Mouse (Mus musculus) NIH3T3 (cell line): ENCODE data around the gene Grk1.

Experiments used
- DNase-seq: peaks from one replicate; pipeline ENCODE4 v3.0.0-alpha.2; 2012; ENCODE audit warnings: low read depth

Gene Grk1

DNA sequence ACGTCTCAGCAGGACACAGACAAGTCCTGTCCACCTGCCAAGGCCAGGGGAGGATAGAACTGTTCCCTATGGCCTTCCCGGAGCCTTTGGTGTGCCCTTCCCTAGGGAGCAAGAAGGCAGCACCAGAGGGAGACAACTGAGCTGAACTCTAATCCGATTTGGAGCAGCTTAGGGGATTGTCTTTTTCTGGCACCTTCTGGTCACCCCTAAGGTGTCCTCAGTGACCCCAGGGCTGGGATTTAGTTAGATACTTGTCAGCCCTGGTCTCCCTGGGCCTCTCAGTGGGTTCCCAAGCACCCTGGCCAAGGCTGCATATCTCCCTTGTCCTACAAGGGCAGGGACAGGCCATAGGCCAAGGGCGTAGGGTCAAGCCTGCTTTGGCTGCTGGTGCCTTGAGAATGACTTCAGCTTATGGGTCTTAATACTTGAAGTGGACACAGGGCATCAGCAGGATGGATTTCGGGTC, at the start of gene Grk1:
Gene Grk1 (plus strand): TSS at position 416 of the 466 bp plus-strand sequence.
- no peak for DNase-seq

DNA sequence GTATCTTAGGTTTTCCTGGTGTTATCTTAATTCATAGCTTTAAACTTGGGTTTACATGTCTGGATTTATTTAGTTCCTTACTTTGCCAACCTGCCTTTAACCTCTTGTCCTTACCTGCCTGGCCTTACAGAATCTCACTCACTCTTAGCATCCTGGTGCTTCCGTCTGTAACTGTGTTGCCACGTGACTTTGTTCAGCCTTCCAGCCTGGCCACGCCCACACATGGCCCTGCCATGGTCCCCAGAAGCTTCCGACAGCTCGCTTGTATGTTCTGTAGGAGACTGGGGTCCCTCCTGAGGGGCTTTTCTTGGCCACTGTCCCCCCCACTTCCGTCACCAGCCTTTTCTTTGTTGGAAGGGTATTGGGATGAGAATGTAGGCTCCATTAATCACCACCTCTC, 48.7 kb upstream of the Grk1 start:
- no peak for DNase-seq

DNA sequence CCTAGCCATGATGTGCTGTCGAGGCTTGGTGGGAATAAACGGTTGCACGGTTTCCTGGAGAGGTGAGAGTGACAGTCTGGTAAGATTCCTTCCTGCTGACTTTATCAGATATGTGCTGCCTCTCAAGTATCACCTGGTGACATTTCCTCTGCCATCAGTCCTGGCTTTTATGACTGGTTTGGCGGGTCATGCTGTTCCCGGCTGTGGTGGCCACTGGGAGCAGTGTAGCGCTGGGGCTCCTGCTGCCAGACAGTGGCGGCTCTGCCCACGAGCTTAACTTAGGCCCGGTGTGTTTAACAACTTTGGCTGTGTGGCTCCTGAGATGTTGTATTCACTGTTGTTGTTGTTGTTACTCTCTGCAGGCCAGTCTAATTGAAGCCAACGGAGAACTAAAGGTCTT, 48.2 kb upstream of the Grk1 start:
- no peak for DNase-seq

DNA sequence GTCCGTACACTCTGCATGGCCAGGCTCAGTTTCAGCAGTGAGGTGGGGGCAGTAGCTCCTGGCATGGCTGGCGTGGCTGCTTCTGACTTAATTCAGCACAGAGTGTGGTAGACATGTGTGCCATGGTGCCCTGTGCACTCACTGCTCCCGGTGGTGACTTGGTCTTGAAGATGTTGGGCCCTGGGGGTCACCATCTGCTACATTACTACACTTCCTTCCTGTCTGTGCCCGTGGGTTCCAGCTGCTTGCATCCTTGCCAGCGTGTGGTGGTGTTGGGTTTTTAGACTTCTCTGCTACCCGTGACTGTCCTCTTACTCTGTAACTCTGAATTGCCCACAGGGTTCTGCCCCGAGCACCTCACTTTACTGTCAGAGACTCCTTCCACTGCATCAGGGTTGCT, 44.7 kb upstream of the Grk1 start:
- DNase-seq = no peak

DNA sequence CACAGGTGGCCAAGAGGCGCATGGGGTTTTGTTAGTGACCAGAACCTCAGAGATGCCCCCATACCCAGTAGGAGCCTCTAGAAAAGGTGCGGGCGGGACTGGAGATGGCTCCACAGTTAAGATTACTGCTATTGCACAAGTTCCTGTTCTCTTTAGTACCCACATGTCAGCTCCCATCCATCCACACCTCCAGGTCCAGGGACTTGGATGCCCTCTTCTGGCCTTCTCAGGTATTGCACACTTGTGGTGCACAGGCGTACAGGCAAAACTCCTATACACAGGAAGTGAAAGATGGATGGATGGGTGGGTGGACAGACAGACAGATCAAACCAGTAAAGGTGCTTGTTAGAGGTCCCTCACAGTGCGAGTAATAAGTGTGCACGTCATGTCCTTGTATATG, 43.0 kb upstream of the Grk1 start:
- peak; percentile 17 for DNase-seq

DNA sequence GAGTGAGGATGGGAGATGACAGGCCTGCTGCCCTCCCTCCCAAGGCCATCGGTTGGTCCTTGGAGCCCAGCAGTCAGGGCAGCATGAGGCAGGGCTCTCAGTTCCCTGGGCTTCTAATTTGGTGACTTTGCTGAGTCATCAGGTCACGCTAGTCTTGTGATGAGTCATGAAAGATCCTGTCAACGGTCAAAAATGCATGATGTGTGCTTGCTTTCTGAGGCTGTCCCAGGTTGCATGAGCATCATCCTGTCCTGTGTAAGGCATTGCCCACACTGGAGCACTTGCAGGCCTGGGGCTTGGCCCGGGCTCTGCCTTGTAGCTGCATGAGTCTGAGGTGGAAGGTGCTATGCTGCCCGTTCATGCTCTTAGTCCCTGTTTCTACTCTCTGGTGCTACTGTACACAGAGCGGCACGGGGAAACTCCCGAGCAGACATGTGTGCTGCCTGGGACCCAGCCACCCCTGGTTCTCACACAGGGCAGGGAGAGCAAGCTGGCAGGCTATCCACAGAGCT, 31.7 kb upstream of the Grk1 start:
- peak; percentile 74 for DNase-seq

DNA sequence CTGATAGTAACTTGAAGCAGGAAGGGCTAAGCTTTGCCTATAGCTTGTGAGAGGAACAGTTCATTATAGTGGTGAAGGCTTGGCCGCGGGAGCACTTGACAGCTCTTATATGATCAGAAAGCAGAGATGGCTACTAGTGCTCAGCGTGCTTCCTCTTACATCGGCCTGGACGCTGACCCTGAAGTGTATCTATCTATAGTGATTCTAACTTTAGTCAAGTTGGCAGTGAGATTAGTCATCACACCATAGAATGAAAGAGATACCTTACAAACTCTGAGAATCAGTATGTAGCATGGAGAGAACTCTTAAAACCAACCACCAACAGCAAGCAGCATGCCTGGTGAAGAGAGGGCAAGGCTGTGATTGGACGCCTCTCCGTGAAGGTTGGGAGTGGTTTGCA, 23.3 kb upstream of the Grk1 start:
- DNase-seq = no peak

DNA sequence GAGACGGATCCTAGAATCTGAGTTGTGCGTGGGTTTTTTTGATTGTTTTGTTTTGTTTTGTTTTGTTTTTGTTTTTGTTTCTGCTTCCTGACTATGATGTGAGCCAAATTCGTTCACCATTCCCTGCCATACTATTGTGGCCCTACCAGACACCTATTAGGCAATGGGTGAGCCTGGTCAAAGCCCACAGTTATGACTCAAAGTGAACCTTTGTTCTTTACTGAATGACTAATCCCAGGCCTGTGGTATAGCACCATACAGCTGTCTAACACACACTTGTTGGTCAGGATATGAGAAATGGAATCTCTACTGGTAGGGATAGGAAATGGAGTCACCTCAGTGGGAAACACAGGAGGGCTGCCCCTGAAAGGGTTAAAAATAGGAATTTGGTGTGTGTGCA, 22.3 kb upstream of the Grk1 start:
- peak; percentile 24 for DNase-seq

DNA sequence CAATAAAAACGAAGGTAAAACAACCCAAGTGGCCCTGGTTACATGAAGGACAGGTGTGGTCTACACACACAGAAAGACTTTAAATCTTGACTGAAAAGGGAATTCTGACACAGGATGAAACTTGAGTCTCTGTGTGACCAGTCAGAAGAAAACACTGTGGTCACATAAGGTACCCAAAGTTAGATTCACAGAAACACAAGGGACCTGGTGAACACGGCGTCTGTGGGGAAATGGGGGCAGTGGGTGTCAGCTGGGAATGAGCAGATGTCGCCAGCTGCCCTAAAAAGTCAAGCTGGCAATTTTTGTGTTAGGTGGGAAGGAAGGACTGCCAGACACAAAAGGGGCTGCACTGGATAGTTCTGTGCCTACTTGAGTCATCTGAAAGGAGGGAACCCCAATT, 21.9 kb upstream of the Grk1 start:
- DNase-seq = no peak

DNA sequence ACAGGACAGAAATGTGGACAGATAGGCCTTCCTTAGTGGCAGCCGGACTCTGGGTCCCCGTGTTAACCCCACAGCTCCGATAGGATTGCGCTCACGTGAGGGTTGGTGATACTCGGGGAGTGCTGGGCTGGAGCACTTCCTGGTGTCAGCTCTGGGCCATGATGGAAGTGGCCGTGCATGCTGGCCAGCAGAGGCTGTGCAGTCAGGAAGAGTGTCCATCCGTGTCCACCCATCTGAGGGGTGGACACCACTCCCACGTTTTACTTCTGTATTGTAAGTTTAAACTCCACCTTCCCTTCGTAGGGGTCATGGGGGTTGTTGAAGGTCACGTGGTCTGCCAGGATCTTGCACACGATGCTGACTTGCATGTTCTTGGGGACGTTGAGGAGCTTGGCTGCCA, 18.5 kb upstream of the Grk1 start:
- no peak for DNase-seq

DNA sequence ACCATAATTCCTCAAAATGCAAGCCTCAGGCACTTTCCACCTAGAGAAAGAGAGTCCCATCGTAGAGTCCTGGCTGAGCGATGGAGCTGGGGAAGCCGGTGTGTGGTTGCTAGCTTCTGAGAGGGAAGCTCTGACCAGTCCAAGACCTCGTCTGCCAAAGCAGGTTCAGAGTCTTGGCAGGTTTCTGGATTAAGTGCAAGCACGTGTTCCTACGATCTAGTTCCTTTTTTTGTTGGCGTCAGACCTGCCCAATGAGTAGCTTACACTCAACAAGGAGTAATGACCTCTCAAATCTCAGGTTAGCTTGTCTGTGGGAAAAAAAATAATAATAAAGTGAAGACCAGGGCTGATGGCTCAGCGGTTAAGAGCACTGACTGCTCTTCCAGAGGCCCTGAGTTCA, 17.2 kb upstream of the Grk1 start:
- no peak for DNase-seq

DNA sequence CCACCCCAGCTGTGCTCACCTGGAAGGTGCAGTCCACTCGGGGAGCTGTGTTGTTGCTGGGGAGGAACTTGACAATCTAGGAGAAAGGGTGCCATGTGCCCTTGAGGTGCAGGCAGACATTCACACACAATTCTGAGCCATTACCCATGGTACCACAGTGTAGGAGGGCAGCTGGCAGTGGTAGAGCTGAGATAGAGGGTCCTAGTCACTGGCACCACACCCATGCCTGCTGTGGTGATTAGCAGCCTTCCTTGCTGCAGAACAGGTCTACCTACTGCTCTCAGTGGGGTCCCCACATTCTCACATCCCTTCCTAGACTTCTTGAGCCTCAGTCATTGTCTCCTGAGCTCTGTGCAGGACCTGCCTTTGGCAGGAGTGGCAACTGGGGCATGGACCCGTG, 16.1 kb upstream of the Grk1 start:
- DNase-seq = no peak

DNA sequence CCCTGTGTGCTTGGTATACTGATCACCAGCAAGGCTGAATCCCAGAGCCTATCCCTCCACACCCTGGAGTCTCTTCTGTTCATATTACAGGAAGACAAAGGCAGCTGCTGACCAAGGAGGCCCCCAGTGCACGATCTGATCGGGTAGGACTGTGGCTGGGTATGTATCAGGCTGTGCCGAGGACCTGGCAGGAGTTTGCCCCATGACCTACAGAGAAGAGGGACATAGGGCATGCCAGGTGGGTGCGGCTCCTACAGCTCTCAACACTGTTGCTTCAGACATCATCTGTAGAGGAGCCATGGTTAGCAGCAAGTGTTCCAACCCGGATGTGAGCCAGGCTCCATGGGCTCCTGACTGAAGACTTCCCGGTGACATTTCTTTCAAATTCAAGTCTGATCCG, 11.0 kb upstream of the Grk1 start:
- DNase-seq = no peak

DNA sequence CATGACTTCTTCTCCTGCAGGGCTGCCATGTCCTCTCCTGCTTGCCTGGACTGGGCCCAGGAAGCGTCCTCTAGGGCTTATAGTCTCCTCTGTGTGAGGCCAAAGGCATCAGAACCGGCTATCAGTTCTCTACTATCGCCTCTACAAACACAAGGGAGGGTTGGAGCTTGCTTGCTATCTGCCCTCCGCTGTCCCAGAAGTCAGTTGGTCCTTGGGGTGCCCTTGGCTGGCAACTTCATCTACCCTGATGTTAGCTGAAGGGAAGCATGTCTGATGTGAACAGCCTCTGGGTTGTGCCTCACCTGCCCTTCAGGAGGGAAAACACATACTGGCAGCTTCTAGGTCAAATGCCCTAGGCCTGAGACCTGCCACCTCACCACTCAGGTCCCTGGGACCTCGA, 8.2 kb upstream of the Grk1 start, which contains the start of gene Atp4b:
Gene Atp4b (minus strand): TSS at position 101 of the 400 bp plus-strand sequence.
- no peak for DNase-seq

DNA sequence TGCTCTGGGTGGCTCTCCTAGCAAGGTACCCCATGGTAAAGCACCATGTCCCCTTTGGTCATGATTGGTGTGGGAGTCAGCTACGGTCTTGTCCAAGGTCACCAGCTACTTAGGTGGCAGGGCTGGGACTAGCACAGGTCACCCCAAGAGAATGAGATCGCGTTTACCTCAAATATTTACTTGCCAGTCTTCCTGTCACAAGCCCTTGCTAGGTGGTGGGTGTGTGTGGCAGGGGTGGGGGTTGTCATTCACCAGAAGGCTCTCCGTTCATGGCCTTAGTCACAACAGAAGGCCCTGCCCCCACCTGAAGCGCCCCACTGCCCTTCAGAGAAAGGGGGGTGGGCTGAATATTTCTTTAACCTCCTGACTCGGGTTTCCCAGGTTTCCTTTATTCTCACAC, 1.4 kb upstream of the Grk1 start:
- no peak for DNase-seq

DNA sequence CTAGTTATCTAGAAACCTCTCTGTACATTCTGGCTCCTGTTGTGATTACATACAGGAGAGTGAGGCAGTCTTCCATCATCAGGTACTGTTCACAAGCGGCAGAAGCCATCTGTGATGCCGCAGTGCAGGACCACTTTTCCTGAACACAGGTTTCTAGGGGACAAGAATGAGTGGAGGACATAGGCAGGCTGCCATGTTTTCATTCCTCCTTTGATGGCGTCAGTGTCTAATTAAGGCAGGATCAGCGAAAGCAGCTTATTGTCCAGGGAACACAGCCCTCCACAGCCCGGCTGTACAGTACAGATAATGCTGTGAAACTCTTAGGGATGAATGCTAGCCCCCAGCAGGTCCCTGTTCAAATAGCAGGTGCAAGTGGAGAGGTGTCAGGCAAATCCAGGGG, 1.1 kb downstream of the Grk1 start:
- DNase-seq = no peak

DNA sequence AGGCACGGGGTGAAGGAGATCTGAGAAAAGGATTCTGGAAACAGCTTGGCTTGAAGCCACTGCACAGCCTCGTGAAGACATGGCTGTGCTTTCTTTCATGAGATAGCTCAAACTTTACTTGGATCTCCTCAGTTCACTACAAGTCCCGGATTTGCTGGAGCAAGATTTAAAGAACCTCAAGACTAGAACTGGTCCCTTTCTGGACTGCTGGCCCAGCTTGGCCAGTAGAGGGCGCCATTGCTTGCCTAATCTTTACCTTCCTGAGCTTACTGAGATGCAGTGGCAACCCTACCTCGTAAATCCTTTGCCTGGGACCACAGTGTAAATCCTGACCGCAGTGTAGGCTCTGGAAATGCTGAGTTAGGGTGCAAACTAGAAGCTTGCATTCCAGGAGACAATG, 6.7 kb downstream of the Grk1 start:
- DNase-seq = peak; percentile 90

DNA sequence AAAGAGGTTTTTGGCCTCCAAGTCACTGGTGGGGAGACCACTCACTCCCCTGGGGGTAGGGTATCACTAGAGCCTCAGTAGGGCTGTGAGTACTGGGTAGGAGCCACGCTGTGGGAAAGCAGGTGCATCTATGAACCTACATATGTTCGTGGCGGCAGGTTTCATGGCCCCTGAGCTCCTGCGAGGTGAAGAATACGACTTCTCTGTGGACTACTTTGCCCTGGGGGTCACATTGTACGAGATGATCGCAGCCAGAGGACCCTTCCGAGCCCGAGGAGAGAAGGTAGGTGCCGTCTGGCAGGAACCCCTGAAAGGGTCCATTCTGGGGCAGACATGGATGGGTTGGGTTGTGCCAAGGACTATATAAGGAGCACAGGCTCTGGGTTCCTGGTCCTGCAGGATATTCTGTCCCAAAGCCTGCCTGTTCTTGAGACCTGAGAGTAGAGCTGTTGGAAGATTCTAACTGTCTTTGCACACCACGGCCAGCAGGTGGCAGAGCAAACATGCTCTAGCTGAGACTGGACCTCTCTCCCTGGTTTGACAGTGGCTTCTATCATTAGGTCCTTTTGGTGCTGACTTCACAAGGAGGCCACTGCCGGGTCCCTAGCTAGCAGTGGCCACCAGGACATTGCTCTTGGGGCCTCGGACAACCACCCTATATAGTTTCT, 8.1 kb downstream of the Grk1 start:
- DNase-seq = peak; percentile 87

DNA sequence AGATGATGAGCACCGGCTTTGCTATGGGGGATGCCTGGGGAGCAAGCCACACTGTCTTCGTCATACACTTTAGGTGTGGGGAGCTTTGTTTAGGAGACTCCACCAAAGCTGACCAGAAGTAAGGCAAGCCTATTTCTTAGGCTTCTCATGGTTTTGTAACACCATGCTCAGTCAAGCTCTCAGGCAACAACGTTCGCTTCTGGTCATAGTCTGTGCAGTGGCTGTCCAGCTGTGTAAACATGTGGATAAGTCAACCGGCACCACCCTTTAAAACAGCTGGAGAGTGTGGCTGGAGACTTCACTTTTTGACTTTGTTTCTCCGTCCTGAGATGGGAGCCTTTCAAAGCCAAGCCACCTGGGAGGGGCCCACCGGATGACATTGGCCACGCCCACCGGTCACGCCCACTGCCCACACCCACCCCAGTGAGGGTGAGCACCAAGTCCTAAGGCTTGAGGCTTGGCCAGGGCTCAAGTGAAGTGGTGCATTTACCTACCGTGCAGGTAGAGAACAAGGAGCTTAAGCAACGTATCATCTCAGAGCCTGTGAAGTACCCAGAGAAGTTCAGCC, 9.0 kb downstream of the Grk1 start:
- DNase-seq = no peak

DNA sequence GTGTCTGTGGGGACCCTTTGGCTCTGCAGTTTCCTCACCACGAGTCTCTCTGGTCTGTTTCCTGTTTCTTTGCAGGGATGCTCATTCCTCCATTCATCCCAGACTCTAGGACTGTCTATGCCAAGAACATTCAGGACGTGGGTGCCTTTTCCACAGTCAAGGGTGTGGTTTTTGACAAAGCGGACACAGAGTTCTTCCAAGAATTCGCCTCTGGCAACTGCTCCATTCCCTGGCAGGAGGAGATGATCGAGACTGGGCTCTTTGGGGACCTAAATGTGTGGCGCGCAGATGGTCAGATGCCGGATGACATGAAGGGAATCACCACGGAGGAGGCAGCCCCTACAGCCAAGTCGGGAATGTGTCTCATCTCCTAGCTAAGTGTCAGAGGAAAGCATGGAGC, 11.0 kb downstream of the Grk1 start:
- DNase-seq = no peak

DNA sequence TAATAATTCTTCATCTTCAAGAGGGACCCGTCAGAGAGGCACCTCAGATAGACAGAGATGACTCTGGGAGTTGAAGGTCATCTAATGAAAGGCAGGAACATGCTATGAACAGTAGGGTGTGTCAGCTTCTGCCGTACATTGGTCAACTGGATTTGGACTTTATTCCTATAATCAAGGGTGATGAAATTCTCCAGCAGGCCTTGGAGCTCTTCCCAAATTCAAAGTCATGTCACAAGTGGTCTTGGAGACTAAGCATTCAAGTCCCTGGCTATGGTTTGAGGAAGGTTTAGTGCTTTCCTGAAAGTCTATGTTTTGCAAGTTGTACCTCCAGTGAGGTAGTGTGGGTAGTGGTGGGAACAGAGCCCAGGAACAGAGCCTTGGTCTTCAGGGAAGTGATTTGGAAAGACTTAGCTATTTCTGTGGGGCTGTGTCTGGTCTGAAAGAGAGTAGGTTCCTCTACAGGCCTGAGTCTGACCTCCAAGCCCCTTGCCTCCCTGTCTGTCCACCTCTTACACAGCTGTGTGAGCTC, 14.3 kb downstream of the Grk1 start:
- DNase-seq = no peak

DNA sequence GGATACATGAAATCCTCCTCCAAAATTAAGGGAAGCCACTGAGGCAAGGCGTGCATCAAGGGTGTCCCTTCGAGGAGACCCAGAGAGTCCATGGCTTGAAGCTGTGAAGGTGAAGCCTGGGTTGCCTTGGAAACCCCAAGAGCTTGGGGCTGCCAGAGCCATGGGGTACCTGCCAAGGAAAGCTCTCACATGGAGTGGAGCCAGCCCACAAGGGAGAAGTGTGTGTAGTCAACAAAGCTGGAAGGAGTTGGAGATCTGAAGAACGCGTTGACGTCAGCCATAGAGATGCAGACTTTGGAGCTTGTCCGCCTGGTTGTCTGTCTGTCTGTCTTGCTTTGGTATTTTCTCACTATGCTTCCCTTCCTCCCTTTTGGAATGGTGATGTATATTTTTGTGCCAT, 16.1 kb downstream of the Grk1 start:
- DNase-seq = peak; percentile 13

DNA sequence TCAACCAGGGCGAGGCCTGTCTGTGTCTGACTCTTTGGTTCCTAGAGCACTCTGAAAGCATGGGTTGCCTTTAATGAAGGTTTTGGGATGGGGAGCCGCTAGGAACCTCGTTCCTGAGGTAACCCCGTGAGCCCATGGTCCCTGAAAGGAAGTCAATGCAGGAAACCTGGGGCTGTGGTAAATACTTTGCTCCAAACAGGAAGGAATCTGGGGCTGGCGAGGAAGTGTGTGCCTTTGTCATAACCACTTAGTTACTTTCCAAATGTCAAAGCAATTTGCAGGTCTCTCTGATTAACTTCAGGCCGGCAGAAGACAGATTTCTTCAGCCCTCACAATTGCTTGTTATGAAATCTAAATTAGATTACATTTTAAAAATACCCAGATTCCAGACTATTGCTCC, 22.5 kb downstream of the Grk1 start:
- DNase-seq = no peak

DNA sequence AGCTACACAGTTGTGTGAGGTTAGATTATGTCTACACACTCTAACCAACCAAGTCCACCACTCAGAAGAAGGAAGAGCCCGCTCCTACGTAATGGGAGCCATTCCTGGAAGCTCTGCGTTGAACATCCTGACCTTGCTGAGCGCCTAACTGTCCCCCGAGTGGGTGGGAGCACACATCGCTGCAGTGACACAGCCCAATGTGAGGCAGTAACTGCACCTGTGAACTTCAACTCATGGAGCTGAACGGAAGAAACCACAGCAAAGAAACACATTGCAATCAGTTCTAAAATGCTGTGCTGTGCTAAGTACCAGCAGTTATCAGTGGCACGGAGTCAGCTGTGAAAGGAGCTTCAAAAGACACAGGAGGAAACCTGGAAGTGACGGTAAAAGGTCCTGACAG, 23.3 kb downstream of the Grk1 start:
- DNase-seq = no peak
